Mouse (Mus musculus) brain, embryonic 14.5 days (tissue): ENCODE results near the gene Trnau1ap.

ENCODE experiments used
- CTCF ChIP-seq: fragments of 200-500 bp; IDR thresholded peaks from 2 replicates; pipeline ENCODE4 v1.5.1; 2012; ENCODE audit warnings: inconsistent platforms, mild to moderate bottlenecking, moderate library complexity, borderline replicate concordance; ENCODE audit not compliant: insufficient read depth, insufficient read length; ENCODE audit errors: extremely low read depth
- POLR2A ChIP-seq: fragments of 200-500 bp; IDR thresholded peaks from 2 replicates; pipeline ENCODE4 v1.6.1; 2012; ENCODE audit warnings: mild to moderate bottlenecking, inconsistent platforms, borderline replicate concordance; ENCODE audit not compliant: poor library complexity, insufficient read depth, insufficient read length, severe bottlenecking; ENCODE audit errors: extremely low read depth

DNA sequence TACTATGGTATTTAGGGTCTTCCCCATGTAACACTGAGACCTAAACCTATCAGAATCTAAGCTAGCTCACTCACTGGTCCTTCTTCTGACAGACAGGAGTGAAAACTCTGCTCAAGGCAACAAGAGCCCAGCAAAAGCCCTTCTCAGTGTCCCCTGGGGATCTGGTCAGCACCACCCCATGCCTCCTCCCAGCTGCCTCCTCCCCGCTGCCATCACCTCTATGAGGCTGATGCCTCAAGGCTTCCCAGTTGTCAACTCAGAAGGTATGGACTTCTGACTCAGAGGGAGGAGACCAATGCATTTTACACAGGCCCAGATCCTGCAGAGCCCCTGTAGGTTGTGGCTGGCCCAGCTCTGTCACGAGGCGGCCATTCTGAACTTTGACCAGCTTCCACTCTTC, 12.1 kb upstream of the Trnau1ap start:
- TF ChIP-seq CTCF (no peak), POLR2A (no peak)
